Mouse (Mus musculus) limb, embryonic 11.5 days (tissue): ENCODE measurements around the gene Tmem86b. TPM values are rescaled to one million over a fixed set of nuclear protein-coding genes. Genes with fewer than 3 reads are reported as not detected.
"Not testable (repeated sequence)": the region's sequence is repeated elsewhere in the genome, so short reads cannot be mapped to it uniquely, and the experiment has no call there.

Source experiments
- ATAC-seq: fragments of 200-750 bp; cut with Nextera tagmentation; 2 replicates; pipeline ENCODE4 v1.8.0; 2017; ENCODE audit warnings: low read depth; ENCODE audit not compliant: insufficient number of reproducible peaks, low FRiP score, low TSS enrichment
- DNase-seq: peaks from one replicate; pipeline ENCODE4 v3.0.0-alpha.2; 2015; ENCODE audit warnings: low spot score
- H3K27ac ChIP-seq: fragments of 300-500 bp; sonication (generic); replicated peaks from 2 replicates; pipeline ENCODE4 v1.5.1; 2014; ENCODE audit warnings: low read depth, mild to moderate bottlenecking, low read length
- H3K27me3 ChIP-seq: fragments of 300-500 bp; sonication (generic); 2 replicates; pipeline ENCODE4 v1.6.1; 2014; ENCODE audit warnings: mild to moderate bottlenecking, low read length, mixed read lengths; ENCODE audit not compliant: control insufficient read depth, insufficient read depth
- H3K36me3 ChIP-seq: fragments of 300-500 bp; sonication (generic); 2 replicates; pipeline ENCODE4 v1.6.1; 2014; ENCODE audit warnings: mild to moderate bottlenecking, low read length, moderate library complexity, mixed read lengths; ENCODE audit not compliant: control insufficient read depth, insufficient read depth
- H3K4me1 ChIP-seq: fragments of 300-500 bp; sonication (generic); 2 replicates; pipeline ENCODE4 v1.6.1; 2014; ENCODE audit warnings: low read length, mixed read lengths; ENCODE audit not compliant: control insufficient read depth, insufficient read depth
- H3K4me2 ChIP-seq: fragments of 300-500 bp; sonication (generic); 2 replicates; pipeline ENCODE4 v1.6.1; 2014; ENCODE audit warnings: low read depth, mild to moderate bottlenecking, moderate library complexity; ENCODE audit not compliant: severe bottlenecking
- H3K4me3 ChIP-seq: fragments of 300-500 bp; sonication (generic); 2 replicates; pipeline ENCODE4 v1.5.1; 2014; ENCODE audit warnings: low read depth, low read length
- H3K9ac ChIP-seq: fragments of 300-500 bp; sonication (generic); 2 replicates; pipeline ENCODE4 v1.6.1; 2014; ENCODE audit warnings: mild to moderate bottlenecking, low read length
- H3K9me3 ChIP-seq: fragments of 300-500 bp; sonication (generic); 2 replicates; pipeline ENCODE4 v1.6.1; 2016; ENCODE audit warnings: low read length; ENCODE audit not compliant: control insufficient read depth
- WGBS: fragments of 180-500 bp; shearing (Covaris S2); extraction: QIAGEN DNeasy Blood & Tissue Kit; methylation state at CpG from one replicate; pipeline ENCODE4 v1.1.7; 2014; 5-methylcytosine and 5-hydroxymethylcytosine counted together
- polyA plus RNA-seq: library from polyadenylated mRNA; unstranded; fragments of >200 nt; fragmentation: Nextera tagmentation; extraction: Ambion mirVana; gene quantifications from 2 replicates; pipeline ENCODE4 v1.2.1, GENCODE M21; 2014

Gene Tmem86b
- polyA plus RNA-seq, 1 experiment from 2014 or later, result 1.1 TPM

DNA sequence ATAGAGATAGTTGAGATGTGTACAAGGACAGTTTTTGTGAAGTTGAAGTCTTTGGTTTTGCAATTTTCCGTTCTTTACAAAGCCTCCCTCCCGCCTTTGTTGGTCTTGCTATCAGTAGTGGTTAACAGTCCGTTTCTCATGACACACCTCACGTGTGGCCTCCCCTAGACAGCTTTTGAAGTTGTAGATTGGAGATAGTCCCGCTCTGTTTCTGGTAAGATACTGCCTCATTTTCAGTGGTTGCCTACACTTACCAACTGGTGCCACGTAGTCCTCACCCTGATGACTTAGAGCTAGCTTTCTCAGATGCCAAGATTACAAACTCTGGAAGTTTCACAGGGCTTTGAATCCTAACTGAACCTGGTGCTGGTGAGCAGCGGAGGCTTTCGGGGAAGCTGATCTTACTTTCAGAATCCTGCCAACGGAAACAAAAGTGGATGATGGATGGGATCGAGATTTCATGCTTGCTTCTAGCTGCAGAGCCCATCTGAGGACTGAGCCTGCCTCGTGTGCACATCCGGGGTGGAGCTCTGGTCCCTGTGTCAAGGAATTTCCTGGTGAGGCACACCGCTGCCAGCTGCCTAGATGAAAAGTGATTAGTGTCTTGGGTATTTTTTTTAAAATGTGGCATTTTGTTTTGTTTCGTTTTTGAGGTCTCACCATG lies 17.4 kb downstream of the Tmem86b start:
- H3K4me2 ChIP-seq, result no peak overlapping the region
- no peaks in the 10 kb centered on the region for H3K9me3 ChIP-seq
- H3K36me3 ChIP-seq, result no peaks in the 10 kb centered on the region
- ATAC-seq (no peak), DNase-seq (no peak)
- H3K4me3 ChIP-seq, result no peak overlapping the region
- H3K4me1 ChIP-seq, result no peaks in the 10 kb centered on the region
- no peak overlapping the region for H3K27ac ChIP-seq
- no peaks in the 10 kb centered on the region for H3K27me3 ChIP-seq
- no peak overlapping the region for H3K9ac ChIP-seq
- WGBS, result 82% methylated on average over 14 of the region's 14 CpGs

DNA sequence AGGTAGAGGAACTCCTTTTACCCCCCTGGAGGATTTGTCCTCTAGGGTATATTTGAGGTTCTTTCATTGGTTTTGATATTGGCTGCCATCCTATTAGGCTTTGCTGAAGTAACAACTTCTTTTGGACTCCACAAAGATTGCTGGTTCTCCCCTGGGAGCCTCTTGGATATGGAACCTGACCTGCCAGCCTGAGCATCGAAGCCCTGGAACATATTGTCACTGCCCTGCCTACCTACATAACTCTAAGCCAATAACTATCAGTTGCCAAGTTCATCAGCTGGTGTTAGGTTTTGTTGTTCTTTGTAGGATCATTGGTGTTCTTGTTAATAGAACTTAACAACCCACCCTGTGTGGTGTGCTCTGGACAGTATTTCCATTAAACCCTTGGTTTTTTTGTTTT lies 18.3 kb downstream of the Tmem86b start:
- Histone ChIP-seq H3K27ac (no peak overlapping the region), H3K9me3 (no peaks in the 10 kb centered on the region), H3K9ac (no peak overlapping the region), H3K36me3 (no peaks in the 10 kb centered on the region), H3K4me3 (no peak overlapping the region), H3K27me3 (no peaks in the 10 kb centered on the region), H3K4me2 (no peak overlapping the region), H3K4me1 (no peaks in the 10 kb centered on the region)
- no peak for DNase-seq
- WGBS, result 82% methylated on average over 1 of the region's 1 CpGs
- no peak for ATAC-seq

GRCm38 (mm10) chr7:4612386-4612785 lies 18.8 kb downstream of the Tmem86b start:
- H3K4me2 ChIP-seq, result no peak overlapping the region
- H3K9ac ChIP-seq, result no peak overlapping the region
- DNase-seq (no peak), ATAC-seq (no peak)
- H3K4me1 ChIP-seq, result no peaks in the 10 kb centered on the region
- no peaks in the 10 kb centered on the region for H3K9me3 ChIP-seq
- no peak overlapping the region for H3K27ac ChIP-seq
- H3K27me3 ChIP-seq, result no peaks in the 10 kb centered on the region
- no peak overlapping the region for H3K4me3 ChIP-seq
- no peaks in the 10 kb centered on the region for H3K36me3 ChIP-seq
- WGBS, result 54% methylated on average over 8 of the region's 8 CpGs

- Histone ChIP-seq H3K4me2 (no peak overlapping the region), H3K9ac (no peak overlapping the region), H3K27me3 (no peaks in the 10 kb centered on the region), H3K4me3 (no peak overlapping the region), H3K4me1 (no peaks in the 10 kb centered on the region), H3K36me3 (no peaks in the 10 kb centered on the region), H3K9me3 (no peaks in the 10 kb centered on the region), H3K27ac (no peak overlapping the region)
- WGBS, result 71% methylated on average over 12 of the region's 12 CpGs
- ATAC-seq (no peak), DNase-seq (no peak)
Measured at GRCm38 (mm10) chr7:4611921-4612341, 19.3 kb downstream of the Tmem86b start.

- Histone ChIP-seq H3K27me3 (no peaks in the 10 kb centered on the region), H3K27ac (no peak overlapping the region), H3K9ac (no peak overlapping the region), H3K36me3 (no peaks in the 10 kb centered on the region), H3K4me2 (no peak overlapping the region), H3K4me3 (no peak overlapping the region), H3K4me1 (no peaks in the 10 kb centered on the region), H3K9me3 (no peaks in the 10 kb centered on the region)
- WGBS, result 84% methylated on average over 12 of the region's 12 CpGs
- no peak for ATAC-seq
- DNase-seq, result no peak
Measured at GRCm38 (mm10) chr7:4611511-4611910, 19.7 kb downstream of the Tmem86b start.

- H3K9me3 ChIP-seq, result no peaks in the 10 kb centered on the region
- no peaks in the 10 kb centered on the region for H3K4me1 ChIP-seq
- H3K4me3 ChIP-seq, result no peak overlapping the region
- no peak for ATAC-seq
- no peaks in the 10 kb centered on the region for H3K36me3 ChIP-seq
- H3K9ac ChIP-seq, result no peak overlapping the region
- no peak overlapping the region for H3K27ac ChIP-seq
- DNase-seq, result no peak
- no peak overlapping the region for H3K4me2 ChIP-seq
- no peaks in the 10 kb centered on the region for H3K27me3 ChIP-seq
- 61% methylated on average over 5 of the region's 5 CpGs for WGBS
Measured at GRCm38 (mm10) chr7:4608002-4608401, 23.2 kb downstream of the Tmem86b start.

DNA sequence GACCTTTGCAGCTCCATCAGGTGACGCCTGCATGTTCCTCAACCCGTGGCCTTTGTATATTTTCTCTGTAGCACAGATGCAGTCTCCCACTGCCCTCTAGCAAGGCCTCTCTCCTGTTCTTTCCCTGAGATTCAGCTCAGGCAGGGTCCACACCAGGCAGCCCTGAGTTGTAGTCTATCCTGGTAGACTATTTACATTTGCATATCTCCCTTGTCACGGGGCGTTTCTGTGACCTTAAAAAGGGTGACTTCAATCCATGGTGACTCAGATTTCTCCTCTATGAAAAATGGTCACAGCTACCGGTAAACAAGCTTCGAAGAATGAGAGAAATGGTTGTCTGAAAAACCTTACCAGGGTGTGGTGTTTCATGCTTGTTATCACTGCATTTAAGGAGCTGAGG lies 27.3 kb downstream of the Tmem86b start, which contains the start of gene Ptprh:
TSS of gene Ptprh (minus strand) at position 169 of the 400 bp plus-strand sequence.
- H3K4me2 ChIP-seq, result no peak within 1 kb of the TSS
- H3K27me3 ChIP-seq, result no peaks in the 10 kb centered on the region
- DNase-seq, result no peak
- no peaks in the 10 kb centered on the region for H3K36me3 ChIP-seq
- no peak within 1 kb of the TSS for H3K9ac ChIP-seq
- no peak within 1 kb of the TSS for H3K4me3 ChIP-seq
- no peak for ATAC-seq
- WGBS, result 78% methylated on average over 6 of the region's 6 CpGs
- no peaks in the 10 kb centered on the region for H3K4me1 ChIP-seq
- H3K27ac ChIP-seq, result no peak within 1 kb of the TSS
- H3K9me3 ChIP-seq, result peaks cover 3% of the 10 kb centered on the region; the same call in 1 of the 2 replicates

- ATAC-seq, result no peak
- no peaks in the 10 kb centered on the region for H3K36me3 ChIP-seq
Measured at GRCm38 (mm10) chr7:4602969-4603368, 28.3 kb downstream of the Tmem86b start.

DNA sequence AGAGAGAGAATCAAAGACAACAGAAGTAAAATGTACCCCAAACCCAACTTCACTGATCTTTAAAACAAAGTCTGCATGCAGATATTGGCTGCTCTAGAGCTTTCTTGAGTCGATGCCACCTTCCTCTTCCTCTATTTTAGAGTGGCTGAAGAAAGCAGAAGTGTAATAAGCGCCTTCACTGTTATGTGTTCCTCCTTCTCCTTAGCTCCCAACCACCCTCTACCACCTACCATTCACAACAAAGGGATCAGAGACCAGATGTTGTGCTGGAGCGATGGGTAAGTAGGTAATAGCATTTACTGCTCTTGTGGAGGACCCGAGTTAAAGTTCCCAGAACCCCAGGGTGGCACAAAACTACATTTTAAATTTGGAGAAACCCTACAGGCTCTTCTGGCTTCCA lies 34.2 kb downstream of the Tmem86b start:
- not testable (repeated sequence) for H3K4me3 ChIP-seq, DNase-seq, ATAC-seq, H3K36me3 ChIP-seq, H3K27ac ChIP-seq, H3K4me1 ChIP-seq, H3K27me3 ChIP-seq, H3K4me2 ChIP-seq, H3K9me3 ChIP-seq, H3K9ac ChIP-seq
- 73% methylated on average over 4 of the region's 4 CpGs for WGBS

More at GRCm38 (mm10) chr7:4602969-4603368, 28.3 kb downstream of the Tmem86b start:
- Histone ChIP-seq H3K27me3 (no peaks in the 10 kb centered on the region), H3K4me3 (no peak overlapping the region), H3K27ac (no peak overlapping the region), H3K4me2 (no peak overlapping the region), H3K9ac (no peak overlapping the region), H3K4me1 (no peaks in the 10 kb centered on the region), H3K9me3 (peaks cover 3% of the 10 kb centered on the region; the same call in 1 of the 2 replicates)
- no peak for DNase-seq
- 84% methylated on average over 6 of the region's 6 CpGs for WGBS
